Mouse (Mus musculus): ENCODE results near the gene Cylc2. TPM values are rescaled to one million over a fixed set of nuclear protein-coding genes. Genes with fewer than 3 reads are reported as not detected.

The Cylc2 gene
- not detected in 2 replicates for polyA plus RNA-seq (2012)

DNA sequence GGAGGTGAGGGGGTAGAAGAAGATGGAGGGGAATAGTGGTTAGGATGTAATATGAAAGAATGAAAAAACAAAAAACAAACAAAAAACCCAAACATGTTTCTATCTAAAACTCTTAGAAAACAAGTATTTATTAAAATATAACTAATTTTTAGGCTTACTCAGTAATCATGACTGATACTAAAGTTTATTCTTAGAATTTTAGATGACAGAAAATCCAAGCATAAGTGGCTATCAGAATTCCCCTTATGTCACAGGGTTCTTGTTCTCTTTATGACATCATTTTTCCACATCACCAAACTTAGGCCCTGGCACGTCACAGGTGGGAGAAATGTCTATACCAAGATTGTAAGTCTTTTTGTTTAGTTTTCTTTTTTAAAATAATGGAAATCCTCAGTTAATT lies at the start of gene Cylc2:
TSS of gene Cylc2 (plus strand) at position 301 of the 400 bp plus-strand sequence.
- Histone ChIP-seq H3K4me3 (replicated peaks) (no peak within 1 kb of the TSS), H3K4me1 (ENCODE audit: control insufficient read depth) (no peaks in the 10 kb centered on the region), H3K36me3 (ENCODE audit: control insufficient read depth) (no peaks in the 10 kb centered on the region), H3K9me3 (ENCODE audit: control insufficient read depth, low read length) (no peaks in the 10 kb centered on the region), H3K27me3 (ENCODE audit: control insufficient read depth) (no peaks in the 10 kb centered on the region)
- TF ChIP-seq GATA1 (IDR thresholded peaks at IDR 0.05; ENCODE audit: low read length) (no peak), TAL1 (IDR thresholded peaks at IDR 0.05; ENCODE audit: low read length) (no peak)

Data from erythroblast, embryonic 14.5 days (primary cell).